Mouse (Mus musculus) right cerebral cortex, postnatal 10 days (tissue): Measurements from ENCODE around the gene Fibin.

Experiments
- DNase-seq, 2 experiments: peaks; one replicate each; pipeline ENCODE4 v3.0.0; 2021; ENCODE audit warnings: low spot score in 2 of 2

Fibin gene

GRCm38 (mm10) chr2:110362432-110363283, at the start of gene Fibin:
TSS of gene Fibin (minus strand) at chr2:110363183.
- peak; percentile 49 to 60 for DNase-seq

DNA sequence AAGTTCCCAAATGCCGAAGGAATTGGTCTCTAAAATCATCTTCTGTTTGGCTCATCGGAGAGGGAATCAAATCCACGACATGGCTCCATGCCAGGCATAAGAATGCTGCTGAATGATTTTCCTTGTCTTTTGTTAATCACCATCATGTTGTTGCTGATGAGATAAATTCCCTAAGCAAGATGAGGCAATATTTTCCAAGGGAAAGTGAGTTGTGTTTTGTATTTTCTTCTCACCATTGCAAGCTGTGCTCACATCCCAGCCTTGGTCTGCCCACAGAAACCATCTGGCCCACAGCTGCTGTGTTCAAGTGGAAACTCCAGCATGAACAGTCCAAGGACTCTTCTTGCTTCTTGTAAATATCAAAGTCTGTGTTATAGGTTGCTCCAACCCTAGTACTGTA, 48.4 kb upstream of the Fibin start:
- peak; percentile 60 to 63 for DNase-seq

DNA sequence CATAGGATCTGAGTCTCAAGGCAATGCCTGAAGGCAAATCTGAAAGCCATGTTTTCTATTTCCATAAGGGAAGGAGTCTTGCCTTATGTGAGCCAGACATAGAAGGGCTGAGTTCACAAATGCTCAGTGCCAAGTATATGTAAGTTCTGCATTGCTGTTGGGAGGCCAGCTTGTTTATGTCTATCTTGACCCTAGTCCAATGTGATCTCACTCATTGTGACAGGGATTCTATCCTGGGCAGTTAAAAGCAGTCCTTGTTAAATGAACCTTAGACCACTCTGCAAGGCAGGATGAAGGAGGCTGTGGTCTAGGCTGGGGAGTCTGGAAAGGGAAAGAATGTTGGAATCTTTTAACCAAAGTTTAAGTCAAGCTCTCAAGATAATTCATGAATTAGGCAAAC, 45.8 kb upstream of the Fibin start:
- DNase-seq, result no peak

DNA sequence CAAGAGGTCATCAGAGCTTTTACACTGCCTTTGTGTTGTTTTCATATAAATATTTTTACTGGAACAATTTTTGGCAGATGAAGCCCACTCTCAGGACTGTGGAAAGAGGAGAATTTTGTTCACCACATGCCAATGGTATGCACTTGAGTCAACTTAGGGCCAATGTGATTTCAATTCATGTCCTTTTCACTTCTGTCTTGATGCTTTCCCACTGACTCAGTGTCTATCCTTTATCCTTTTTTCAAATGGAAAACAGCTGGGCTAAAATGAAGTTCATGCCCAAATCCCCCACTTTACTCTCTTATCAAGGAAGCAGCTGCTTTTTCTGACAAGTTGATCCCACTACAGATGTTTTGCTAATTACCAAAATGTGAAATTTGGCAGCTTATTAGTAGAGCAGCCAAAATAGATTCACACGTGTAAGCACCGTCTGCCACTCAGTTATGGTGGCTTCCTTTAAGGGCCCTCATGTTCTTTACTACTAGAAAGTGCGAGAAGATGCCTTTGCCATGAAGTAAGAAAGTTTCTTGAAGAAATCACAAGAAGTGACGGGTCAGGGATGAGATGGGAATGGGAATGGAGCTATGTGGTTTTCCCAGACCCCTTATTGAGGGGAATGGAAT, 29.8 kb upstream of the Fibin start:
- DNase-seq, result no peak

DNA sequence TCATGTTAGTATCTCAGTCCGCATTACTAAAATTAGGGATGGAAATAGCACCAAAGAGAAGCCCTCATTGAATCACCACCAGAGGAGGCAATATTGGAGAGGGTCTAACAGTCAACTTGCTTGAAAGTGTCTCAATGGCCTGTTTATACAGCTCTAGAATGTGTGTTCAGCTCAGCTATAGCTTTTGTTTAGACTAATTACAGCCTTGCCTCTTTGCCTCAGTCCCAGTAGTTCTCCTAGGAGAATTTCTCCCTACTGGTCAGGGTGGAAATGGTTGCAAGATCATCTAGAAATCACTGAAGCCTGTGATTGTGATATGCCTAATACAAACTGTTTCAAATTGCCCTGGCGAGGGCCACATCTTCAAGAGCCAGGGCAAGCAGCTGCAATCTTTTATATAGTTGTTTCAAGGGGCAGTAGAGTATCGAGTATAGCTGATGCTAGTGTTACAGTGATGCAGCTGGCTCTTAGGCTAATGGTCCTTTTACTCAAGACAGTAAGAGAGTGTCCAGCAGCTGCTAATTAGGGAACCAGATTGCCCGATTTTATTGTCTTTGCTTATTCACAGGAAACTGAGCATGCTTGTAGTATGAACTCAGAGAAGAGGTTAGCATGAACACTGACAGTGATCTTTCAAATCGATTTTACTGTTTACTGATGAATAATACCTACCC, 27.9 kb upstream of the Fibin start:
- no peak for DNase-seq

DNA sequence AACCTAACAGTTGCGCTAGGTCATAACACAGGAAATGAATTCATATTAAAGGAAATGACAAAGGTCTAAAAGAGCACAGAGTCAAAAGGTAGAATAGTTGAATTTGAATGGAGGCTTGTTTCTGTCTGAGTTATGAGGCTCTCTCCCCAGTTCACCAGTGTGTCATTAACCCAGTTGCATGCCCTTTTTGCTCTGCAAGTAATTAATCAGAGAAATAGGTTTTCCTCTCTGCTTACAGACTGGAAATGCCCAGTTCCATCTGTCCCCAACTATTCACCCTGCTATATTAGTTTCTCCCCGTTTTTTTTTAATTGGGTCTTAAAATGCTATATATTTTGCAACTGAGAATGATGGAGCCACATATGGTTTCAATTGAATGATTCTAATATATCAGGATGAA, 16.8 kb upstream of the Fibin start:
- DNase-seq, result no peak

DNA sequence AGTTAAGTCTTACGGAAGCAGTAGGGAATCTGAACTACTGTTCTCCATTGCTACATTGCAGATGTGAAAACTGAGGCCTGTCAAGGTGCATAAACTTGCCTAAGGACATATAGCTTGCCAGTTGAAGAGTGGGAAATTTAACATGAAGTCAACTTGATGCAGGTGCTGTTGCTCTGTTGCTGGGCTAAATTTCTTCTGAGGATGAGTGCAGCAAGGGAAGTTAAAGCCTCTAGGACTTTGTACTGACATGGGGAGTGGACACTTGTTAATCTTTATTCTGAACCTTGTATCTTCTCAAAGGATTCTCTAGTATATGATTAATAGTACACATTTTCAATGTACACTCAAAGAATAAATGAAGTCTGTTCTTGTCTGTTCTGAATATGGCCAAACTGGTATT, 13.7 kb upstream of the Fibin start:
- no peak for DNase-seq

- DNase-seq, result no peak
Measured at GRCm38 (mm10) chr2:110375475-110375874, 12.5 kb upstream of the Fibin start.

DNA sequence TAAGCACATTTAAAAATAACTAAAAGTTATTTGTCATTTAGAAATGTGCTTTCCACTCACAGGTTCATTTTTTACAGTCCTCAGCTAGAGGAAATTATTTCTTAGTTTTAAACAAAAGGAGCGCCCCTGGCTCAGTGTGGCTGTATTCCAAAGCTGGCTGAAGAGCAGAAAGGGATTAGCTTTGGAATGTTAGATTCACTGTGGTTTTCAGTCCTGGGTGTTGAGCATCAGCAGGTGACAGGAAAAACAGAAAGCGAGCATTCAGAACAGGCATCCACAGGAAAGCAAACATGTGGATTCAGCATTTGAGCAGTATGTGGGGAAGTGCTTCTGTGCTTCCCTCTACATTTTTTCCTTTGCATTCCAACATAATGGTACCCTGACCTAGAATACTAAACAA, 10.2 kb upstream of the Fibin start:
- DNase-seq, result no peak

DNA sequence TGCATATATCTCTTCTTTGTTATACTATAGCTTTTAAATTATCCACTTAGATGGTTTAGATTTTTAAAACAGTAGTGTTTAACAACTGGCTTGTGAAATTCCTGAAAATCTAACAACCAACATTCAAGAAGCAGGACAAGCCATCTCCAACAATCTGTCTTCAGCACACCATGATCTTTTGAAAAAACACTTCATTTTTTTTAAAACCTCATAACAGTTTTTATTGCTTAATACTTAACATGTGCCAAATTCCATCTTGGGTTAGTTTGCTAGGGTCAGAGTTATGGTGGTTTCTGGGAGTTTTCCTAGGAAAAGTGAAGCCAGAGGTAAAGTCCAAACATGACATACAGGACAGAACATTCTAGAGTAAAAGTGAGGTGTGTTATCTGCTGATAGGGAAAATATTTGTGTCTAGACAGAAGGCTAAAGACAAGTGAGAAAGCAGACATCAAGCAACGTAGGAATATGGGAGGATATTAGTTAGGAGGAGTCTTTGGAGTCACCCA, 4.5 kb upstream of the Fibin start:
- DNase-seq, result no peak

- DNase-seq, result no peak
Measured at GRCm38 (mm10) chr2:110365401-110365800, 2.4 kb upstream of the Fibin start.

DNA sequence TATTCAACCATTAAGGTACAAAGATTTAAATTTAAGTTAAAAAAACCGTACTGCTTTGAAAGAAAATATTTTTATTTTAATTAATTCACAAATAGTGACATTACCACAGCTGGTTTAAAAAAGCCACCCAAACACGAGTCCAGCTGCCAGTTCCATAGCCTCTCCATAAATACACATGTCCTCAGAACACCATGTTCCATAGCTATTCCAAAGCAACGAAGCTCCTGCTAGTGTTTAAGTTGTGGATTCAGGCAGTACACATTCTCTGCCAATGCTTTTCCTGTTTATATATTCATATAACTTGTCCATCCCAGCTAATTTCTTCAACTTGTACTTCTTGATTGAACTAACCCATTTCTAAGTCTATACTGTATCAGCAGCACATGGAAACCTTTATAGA, 872 bp upstream of the Fibin start:
- DNase-seq, result no peak

GRCm38 (mm10) chr2:110353302-110353970, 9.5 kb downstream of the Fibin start:
- DNase-seq, result no peak

- no peak for DNase-seq
Measured at GRCm38 (mm10) chr2:110351843-110352251, 11.1 kb downstream of the Fibin start.

- no peak for DNase-seq
Measured at GRCm38 (mm10) chr2:110351406-110351805, 11.6 kb downstream of the Fibin start.

DNA sequence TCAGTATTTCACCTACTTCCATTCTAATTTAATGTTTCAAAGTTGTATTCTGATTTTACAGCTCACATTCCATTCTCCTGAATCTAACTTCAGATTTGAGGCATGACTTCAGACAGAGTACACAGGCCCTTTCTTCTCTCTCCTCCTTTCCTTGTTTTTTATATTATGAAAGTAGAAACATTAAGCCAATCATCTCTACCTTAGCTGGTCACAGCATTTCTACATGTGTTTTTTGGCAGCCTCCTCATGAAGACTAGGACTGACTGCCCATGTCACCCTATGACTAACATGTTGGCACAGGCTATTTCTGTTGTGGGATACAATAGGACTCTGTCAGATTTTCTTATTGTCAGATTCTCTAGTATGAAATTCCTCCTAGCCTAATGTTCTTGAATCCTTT, 34.0 kb downstream of the Fibin start:
- no peak for DNase-seq

- no peak for DNase-seq
Measured at GRCm38 (mm10) chr2:110319949-110320348, 43.0 kb downstream of the Fibin start.

DNA sequence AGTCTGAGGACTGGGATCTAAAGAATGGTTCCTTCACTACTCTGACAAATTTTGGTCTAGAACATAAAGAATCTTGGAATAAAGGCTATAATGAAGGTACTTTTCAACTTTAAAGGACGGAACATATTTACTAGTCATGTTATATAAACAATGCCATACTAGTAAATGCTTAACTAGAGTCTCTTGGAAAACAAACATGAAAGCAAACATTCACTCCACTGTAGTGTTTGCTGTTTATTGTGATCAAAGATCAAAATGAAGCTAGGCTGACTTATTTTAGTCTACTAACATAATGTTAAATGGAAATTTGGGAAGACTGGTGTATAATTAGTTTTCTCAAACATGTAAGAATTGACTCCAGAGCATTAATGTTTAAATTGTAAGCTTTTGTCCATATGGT, 43.7 kb downstream of the Fibin start:
- DNase-seq, result no peak

- no peak for DNase-seq
Measured at GRCm38 (mm10) chr2:110318719-110319118, 44.3 kb downstream of the Fibin start.

GRCm38 (mm10) chr2:110316116-110316883, 46.7 kb downstream of the Fibin start:
- no peak for DNase-seq

GRCm38 (mm10) chr2:110314509-110315155, 48.4 kb downstream of the Fibin start, which contains the start of gene Bbox1:
TSS of gene Bbox1 (minus strand) at chr2:110314560.
- DNase-seq, result peak; percentile 31 to 37
